Mouse (Mus musculus): Measurements from ENCODE around the gene Ppp1r10. TPM values are rescaled to one million over a fixed set of nuclear protein-coding genes. Genes with fewer than 3 reads are reported as not detected.

Gene Ppp1r10
- total RNA-seq, 2 experiments from 2014 or later: 91.3 to 104 TPM

DNA sequence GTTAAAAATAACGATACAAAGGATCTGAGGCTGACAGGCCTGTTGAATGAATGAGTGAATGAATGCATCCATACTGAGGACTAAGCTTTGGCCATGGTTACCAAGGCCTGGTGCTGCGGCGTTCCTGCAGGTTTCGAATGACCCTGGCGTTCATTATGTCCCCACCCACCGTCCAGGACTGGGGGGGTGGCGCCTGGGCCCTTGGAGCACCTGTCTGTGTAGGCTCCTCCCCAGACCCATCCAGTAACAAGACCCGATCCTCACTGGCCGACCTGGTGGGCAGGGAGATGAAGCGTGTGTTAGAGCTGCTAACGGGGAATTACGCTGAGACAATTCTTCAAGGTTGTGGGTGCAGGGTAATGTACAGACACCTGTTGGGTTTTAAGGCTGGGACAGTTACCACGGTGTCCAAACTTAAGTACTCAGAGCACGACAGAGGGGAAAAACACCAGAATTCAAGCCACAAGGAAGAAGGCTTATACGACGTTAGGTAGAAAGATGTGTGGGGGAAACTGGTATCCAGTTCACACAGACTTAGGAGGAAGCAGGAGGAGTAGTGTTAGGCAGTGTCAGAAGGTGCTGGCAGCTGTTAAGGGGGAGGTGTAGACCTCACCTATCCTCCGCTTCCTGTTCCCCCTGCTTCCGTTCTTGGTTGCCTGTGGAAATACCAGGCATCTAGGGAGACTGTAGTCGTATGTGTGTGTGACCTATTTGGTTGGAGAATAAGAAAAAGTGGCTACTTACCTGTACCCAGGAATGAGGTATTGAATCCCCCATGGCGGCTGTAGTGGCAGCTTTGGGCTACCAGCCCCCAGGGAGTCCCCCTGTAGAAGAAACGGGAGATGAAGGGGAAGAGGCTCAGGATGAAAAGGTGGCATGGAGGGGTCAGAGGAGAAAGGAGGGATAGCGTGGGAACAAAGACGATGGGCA lies 18.3 kb upstream of the Ppp1r10 start:
- peak; percentile 56 for ATAC-seq (replicated peaks; ENCODE audit: low FRiP score, poor library complexity, severe bottlenecking)

DNA sequence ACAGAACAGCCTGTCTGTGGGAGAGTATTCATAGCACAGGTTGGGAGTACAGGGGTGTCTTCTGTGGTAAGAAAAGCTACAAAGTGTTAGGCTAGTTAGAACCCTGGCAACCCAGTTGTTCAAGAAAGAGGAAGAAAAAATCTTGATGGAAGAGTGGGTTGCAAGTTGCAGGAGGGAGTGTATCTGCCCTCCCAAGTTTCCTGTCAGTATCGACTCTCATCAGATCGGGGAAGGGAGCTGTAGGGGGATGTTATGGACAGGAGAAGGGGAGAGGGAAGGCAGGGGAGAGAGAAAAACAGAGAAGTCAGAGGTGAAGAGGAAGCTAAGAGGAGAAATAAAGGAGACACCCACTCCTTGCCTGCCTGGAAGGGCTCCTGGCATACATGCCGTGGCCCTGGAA lies 15.6 kb upstream of the Ppp1r10 start:
- ATAC-seq (replicated peaks; ENCODE audit: low FRiP score, poor library complexity, severe bottlenecking): no peak

DNA sequence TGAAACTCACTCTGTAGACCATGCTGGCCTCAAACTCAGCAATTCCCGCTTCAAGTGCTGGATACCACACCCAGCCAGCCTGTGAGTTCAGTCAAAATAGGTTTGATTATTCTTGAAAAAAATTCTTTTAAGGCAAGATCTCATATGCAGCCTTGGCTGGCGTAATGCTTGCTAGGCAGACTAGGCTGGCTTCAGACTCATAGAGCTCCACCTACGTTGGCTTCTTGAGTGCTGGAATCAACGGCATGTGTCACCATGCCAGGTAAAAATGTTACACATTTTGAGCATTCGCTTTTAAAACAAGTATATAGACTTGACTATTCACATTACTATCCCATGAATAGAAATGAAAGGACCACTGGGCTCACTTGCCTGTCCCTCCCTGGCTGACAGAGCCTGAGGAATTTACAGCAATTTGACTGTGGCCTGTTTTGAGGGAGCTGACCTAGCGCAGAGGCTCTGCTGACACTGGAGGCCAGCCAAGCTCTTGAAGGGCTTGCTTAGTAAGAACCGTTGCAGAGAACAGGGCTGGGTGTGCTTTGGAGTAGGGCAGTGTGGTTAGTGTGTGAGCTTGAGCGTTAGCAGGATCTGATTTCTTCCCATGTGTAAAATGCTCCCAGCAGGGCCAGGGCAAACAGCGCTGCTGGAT lies 12.8 kb upstream of the Ppp1r10 start:
- ATAC-seq (replicated peaks; ENCODE audit: low FRiP score, poor library complexity, severe bottlenecking): no peak

- no peak for ATAC-seq (replicated peaks; ENCODE audit: low FRiP score, poor library complexity, severe bottlenecking)
These were observed 12.3 kb upstream of the Ppp1r10 start for GRCm38 (mm10) chr17:35903992-35904355.

DNA sequence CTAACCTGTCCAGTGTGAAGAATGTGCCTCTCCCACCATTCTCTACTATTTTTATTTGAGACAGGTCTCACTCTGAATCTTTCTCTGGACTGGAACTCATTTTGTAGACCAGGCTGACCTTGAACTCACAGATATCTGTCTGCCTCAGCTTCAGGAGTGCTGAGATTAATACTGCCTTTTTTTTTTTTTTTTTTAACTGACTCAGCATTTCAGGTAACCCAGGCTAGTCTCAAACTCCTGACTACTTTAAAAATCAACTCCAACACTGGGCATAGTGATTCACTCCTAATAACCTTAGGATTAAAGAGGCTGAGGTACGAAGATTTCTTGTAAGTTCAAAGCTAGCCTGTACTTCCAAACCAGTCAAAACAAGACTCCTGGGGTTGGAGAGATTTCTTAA lies 10.6 kb upstream of the Ppp1r10 start:
- no peak for ATAC-seq (replicated peaks; ENCODE audit: low FRiP score, poor library complexity, severe bottlenecking)

DNA sequence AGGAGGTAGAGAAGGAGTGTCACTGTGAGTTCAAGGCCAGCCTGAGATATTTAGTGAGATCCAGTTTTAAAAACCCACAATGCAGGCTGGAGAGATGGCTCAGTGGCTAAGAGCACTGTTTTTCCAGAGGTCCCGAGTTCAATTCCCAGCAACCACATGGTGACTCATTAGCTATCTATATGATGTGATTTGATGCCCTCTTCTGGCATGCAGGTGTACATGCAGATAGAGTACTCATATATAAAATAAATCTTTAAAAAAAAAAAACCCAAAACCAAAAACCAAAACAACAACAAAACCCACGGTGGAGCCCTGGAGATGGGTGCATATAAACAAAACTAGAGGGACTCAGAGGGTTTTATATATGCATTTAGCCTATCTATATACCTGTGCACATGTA lies 8.6 kb upstream of the Ppp1r10 start:
- ATAC-seq (replicated peaks; ENCODE audit: low FRiP score, poor library complexity, severe bottlenecking): no peak

DNA sequence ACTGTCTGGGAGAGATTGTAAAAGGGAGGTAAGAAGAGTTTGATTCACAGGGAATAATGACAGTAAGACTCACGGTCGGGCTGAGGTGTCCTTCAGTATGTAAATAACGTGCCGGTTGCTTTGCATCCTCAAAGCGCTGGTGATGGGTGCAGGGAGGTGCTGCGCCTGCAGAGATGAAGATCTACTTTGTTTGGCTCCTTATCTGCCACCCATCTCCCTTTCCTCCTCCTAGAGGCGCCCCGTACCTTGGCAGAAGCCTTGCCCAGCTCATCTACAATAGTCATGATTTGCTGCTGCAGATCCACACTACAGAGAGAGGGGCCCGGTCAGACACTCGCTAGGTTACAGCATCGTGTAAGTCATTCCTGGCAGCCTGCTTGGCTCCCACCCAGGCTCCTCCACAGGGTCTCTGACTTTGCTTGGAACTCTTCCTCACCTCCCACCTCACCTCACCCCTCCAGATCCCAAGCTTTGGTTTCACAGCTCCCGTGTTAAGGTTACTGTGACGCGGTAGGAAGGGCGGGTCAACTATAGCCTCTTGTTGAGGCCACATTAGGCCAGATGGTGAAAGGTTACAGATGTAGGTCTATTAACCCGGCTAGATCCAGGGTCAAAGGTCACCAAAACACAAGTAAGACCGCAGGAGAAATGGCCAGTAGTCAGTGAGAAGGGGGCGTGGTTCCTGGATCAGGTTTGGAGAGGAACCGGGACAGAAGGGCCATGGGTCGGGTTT lies 6.9 kb upstream of the Ppp1r10 start:
- ATAC-seq (replicated peaks; ENCODE audit: low FRiP score, poor library complexity, severe bottlenecking): peak; percentile 68

- peak; percentile 92 for ATAC-seq (replicated peaks; ENCODE audit: low FRiP score, poor library complexity, severe bottlenecking)
These were observed 6.3 kb upstream of the Ppp1r10 start, which contains the start of gene Atat1 for GRCm38 (mm10) chr17:35909919-35910369. TSS of gene Atat1 (minus strand) at chr17:35910075.

- no peak for ATAC-seq (replicated peaks; ENCODE audit: low FRiP score, poor library complexity, severe bottlenecking)
These were observed 1.3 kb upstream of the Ppp1r10 start for GRCm38 (mm10) chr17:35914975-35915374.

DNA sequence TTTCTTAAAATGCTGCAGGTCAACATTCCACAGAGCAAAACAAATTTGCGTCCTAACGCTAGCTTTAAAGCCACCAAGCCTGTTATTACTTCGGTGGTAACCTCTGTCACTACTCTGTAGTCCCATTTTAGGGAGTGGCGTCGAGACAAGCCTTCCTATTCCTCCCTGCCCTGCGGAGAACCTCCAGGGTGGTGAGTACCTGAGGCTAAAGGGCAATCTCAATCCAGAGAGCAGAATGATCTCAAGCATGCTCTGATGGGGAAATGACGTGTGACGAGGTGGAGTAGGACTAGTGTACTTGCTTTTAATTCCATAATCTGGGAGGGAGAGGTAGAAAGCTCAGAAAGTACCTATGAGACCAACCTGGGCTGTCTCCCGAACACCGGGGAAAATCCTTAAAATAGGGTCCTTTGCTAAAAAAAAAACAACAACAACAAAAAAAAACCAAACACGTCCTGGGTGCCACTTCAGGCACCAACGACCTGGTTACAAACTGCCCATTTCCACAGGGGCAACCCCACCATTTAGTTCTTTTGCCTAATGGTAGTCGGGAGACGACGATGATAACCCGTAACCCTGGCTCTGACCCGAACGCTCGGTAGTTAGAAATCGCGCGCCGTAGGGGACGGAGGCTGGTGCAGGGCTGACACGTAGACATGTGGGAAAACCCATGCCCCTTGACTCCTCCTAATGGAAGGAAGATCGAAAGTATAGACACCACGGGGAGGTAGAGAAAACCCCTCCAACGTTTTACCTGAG lies 517 bp upstream of the Ppp1r10 start:
- ATAC-seq (replicated peaks; ENCODE audit: low FRiP score, poor library complexity, severe bottlenecking): peak; percentile 2

GRCm38 (mm10) chr17:35917143-35917462 lies 869 bp downstream of the Ppp1r10 start:
- ATAC-seq (replicated peaks; ENCODE audit: low FRiP score, poor library complexity, severe bottlenecking): no peak

- 0 out of 2 replicates have a peak, but pooled peaks have one; percentile 3 for ATAC-seq (replicated peaks; ENCODE audit: low FRiP score, poor library complexity, severe bottlenecking)
These were observed 1.4 kb downstream of the Ppp1r10 start for GRCm38 (mm10) chr17:35917463-35918251.

DNA sequence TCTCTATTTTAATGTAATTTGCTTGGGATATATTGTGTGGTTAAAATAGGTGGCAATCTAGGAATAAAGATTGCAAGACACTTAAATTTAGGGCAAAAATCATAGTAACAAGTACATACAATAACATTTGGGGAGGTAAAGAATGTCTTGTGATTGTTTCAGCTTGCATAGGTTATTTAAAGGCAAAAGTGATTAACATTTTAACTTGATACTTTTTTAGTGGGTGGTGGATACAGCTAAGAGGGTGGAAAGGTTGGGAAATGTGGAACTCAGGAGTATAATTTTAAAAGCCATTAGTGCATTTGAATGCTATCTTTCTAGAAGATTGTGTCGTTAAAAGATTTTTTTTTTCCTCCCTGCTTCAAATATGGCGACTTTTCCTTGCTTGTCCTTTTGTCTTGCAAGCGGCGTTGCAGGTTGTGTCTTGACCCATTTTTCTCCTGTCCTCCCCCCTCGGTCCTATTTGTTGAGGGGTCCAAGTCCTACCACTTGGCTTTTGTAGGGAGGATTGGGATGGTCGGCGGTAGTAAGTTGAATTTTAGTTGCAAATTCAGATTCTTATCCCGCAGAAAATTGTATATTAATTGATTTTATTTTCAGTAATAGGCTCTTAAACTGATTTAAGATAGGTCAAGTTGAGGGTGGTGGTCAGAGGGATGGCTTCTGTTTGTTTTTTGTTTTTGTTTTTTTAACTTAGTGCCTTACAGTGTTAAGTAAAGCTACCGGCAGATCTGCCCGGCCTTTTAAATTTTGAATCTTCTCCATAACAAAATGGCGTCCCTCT lies 2.2 kb downstream of the Ppp1r10 start:
- no peak for ATAC-seq (replicated peaks; ENCODE audit: low FRiP score, poor library complexity, severe bottlenecking)

GRCm38 (mm10) chr17:35919060-35919715 lies 3.0 kb downstream of the Ppp1r10 start:
- peak; percentile 60 for ATAC-seq (replicated peaks; ENCODE audit: low FRiP score, poor library complexity, severe bottlenecking)

DNA sequence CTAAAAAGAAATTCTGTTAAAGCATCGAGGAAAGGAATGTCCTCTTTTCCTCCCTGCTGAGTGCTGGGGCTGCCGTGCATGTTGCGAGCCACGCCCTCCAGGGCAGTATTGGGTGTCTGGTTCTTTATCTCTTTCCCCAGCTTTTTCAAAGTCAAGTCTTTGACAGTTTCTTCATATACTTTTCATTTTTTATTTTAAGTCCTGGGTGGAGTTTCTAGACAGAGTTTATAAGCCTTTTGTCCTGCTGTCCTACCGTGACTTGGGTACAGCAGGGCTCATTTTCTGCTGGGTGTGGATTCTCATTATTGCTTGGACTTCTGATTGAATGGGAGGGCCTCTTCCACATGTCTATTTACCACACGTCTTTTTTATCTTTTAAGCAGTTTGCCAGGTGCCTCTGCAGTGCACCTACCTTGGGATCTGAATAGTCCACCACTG lies 3.6 kb downstream of the Ppp1r10 start:
- peak; percentile 51 for ATAC-seq (replicated peaks; ENCODE audit: low FRiP score, poor library complexity, severe bottlenecking)

- ATAC-seq (replicated peaks; ENCODE audit: low FRiP score, poor library complexity, severe bottlenecking): no peak
These were observed 4.2 kb downstream of the Ppp1r10 start for GRCm38 (mm10) chr17:35920384-35920783.

DNA sequence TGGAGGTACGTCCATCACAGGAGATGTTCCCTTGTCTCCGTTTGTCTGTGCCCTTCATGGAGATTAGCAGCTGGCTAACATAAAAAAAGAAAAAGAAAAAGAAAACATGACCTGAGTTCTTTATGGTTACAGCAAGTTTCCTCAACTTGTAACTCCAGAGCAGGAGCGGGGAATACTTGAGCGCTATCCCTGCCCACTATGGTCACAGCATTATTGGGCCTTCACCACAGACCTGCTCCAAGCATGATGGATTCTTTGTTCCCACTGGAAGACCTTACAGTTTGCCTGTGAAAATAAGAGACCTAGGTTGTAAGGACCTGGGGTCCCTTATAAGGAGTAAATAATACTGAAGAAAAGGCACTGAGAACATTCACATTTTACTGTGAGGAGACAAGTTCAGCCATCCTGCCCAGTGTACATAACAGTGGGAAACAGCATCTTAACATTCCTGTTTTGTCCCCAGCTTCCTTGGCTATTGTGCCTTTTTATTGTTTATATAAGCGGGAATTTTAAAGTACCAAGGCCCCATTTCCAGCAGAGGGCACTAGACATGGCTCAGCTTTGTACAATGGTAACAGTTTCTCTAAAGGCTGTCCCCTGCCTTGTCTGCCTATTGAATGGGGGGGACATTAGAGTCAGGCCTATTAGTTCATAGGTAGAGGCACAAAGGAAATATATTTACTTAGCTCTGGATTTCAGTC lies 4.8 kb downstream of the Ppp1r10 start:
- ATAC-seq (replicated peaks; ENCODE audit: low FRiP score, poor library complexity, severe bottlenecking): no peak

Measured in erythroblast, adult 5-6 weeks (primary cell).